Mouse (Mus musculus): ENCODE measurements around the gene E030030I06Rik. TPM values are rescaled to one million over a fixed set of nuclear protein-coding genes. Genes with fewer than 3 reads are reported as not detected.
"Not testable (repeated sequence)": the region's sequence is repeated elsewhere in the genome, so short reads cannot be mapped to it uniquely, and the experiment has no call there.

The E030030I06Rik gene
- polyA plus RNA-seq, 1 experiment from 2014 or later, result 14.4 TPM

- Histone ChIP-seq H3K27me3 (peaks cover 40% of the 10 kb centered on the region), H3K4me3 (replicated peaks) (peak overlapping the region; percentile 65), H3K9ac (peak overlapping the region; percentile 67; the same call in 1 of the 2 replicates), H3K4me2 (peak overlapping the region; percentile 84), H3K36me3 (replicated peaks) (no peaks in the 10 kb centered on the region), H3K27ac (no peak overlapping the region), H3K9me3 (no peaks in the 10 kb centered on the region), H3K4me1 (peaks cover 30% of the 10 kb centered on the region)
- peak; percentile 12; the same call in 1 of the 2 replicates for ATAC-seq (ENCODE audit: low FRiP score)
- under 1% methylated on average over 50 of the region's 50 CpGs for WGBS
Measured at GRCm38 (mm10) chr10:22149691-22150465, 808 bp upstream of the E030030I06Rik start.

- H3K4me2 ChIP-seq, result peak overlapping the region; percentile 84
- H3K27ac ChIP-seq, result peak overlapping the region; percentile 68; the same call in 1 of the 2 replicates
- peaks cover 30% of the 10 kb centered on the region for H3K4me1 ChIP-seq
- no peaks in the 10 kb centered on the region for H3K36me3 ChIP-seq (replicated peaks)
- H3K4me3 ChIP-seq (replicated peaks), result peak overlapping the region; percentile 65
- peak overlapping the region; percentile 67 for H3K9ac ChIP-seq
- H3K9me3 ChIP-seq, result no peaks in the 10 kb centered on the region
- WGBS, result under 1% methylated on average over 47 of the region's 50 CpGs
- H3K27me3 ChIP-seq, result peaks cover 33% of the 10 kb centered on the region
- ATAC-seq (ENCODE audit: low FRiP score), result peak; percentile 79
Measured at GRCm38 (mm10) chr10:22148441-22149072, 513 bp downstream of the E030030I06Rik start.

- Histone ChIP-seq H3K9ac (no peak overlapping the region), H3K4me3 (replicated peaks) (no peak overlapping the region), H3K27ac (no peak overlapping the region), H3K9me3 (no peaks in the 10 kb centered on the region), H3K36me3 (replicated peaks) (no peaks in the 10 kb centered on the region), H3K4me1 (no peaks in the 10 kb centered on the region), H3K4me2 (no peak overlapping the region), H3K27me3 (no peaks in the 10 kb centered on the region)
- no peak for ATAC-seq (ENCODE audit: low FRiP score)
- 69% methylated on average over 5 of the region's 5 CpGs for whole genome bisulfite sequencing
Measured at GRCm38 (mm10) chr10:22142926-22143325, 6.1 kb downstream of the E030030I06Rik start.

- not testable (repeated sequence) for H3K27ac ChIP-seq; H3K4me1 ChIP-seq; ATAC-seq (ENCODE audit: low FRiP score); H3K4me3 ChIP-seq (replicated peaks); H3K27me3 ChIP-seq; H3K4me2 ChIP-seq; H3K9me3 ChIP-seq; H3K36me3 ChIP-seq (replicated peaks); H3K9ac ChIP-seq
- WGBS, result 90% methylated on average over 1 of the region's 1 CpGs
Measured at GRCm38 (mm10) chr10:22142194-22142593, 6.9 kb downstream of the E030030I06Rik start.

- WGBS, result 1% methylated on average over 19 of the region's 19 CpGs
- Histone ChIP-seq H3K36me3 (replicated peaks) (no peaks in the 10 kb centered on the region), H3K27me3 (no peaks in the 10 kb centered on the region), H3K4me3 (replicated peaks) (peak overlapping the region; percentile 41), H3K9ac (peak overlapping the region; percentile 68), H3K4me1 (no peaks in the 10 kb centered on the region), H3K4me2 (peak overlapping the region; percentile 72), H3K27ac (no peak overlapping the region), H3K9me3 (no peaks in the 10 kb centered on the region)
- ATAC-seq (ENCODE audit: low FRiP score), result peak; percentile 69
Measured at GRCm38 (mm10) chr10:22140665-22141280, 8.3 kb downstream of the E030030I06Rik start.

- no peaks in the 10 kb centered on the region for H3K4me1 ChIP-seq
- WGBS, result 79% methylated on average over 2 of the region's 2 CpGs
- no peaks in the 10 kb centered on the region for H3K27me3 ChIP-seq
- H3K9me3 ChIP-seq, result no peaks in the 10 kb centered on the region
- no peak overlapping the region for H3K4me2 ChIP-seq
- no peak overlapping the region for H3K9ac ChIP-seq
- no peak overlapping the region for H3K27ac ChIP-seq
- no peak overlapping the region for H3K4me3 ChIP-seq (replicated peaks)
- H3K36me3 ChIP-seq (replicated peaks), result no peaks in the 10 kb centered on the region
- no peak for ATAC-seq (ENCODE audit: low FRiP score)
Measured at GRCm38 (mm10) chr10:22074531-22074930, 74.5 kb downstream of the E030030I06Rik start.

GRCm38 (mm10) chr10:22072739-22073138 is 76.3 kb downstream of the E030030I06Rik start:
- 68% methylated on average over 2 of the region's 2 CpGs for WGBS

GRCm38 (mm10) chr10:22070576-22070975 is 78.5 kb downstream of the E030030I06Rik start:
- H3K27ac ChIP-seq, result no peak overlapping the region
- no peaks in the 10 kb centered on the region for H3K27me3 ChIP-seq
- H3K4me1 ChIP-seq, result no peaks in the 10 kb centered on the region
- H3K4me2 ChIP-seq, result no peak overlapping the region
- ATAC-seq (ENCODE audit: low FRiP score), result no peak
- H3K36me3 ChIP-seq (replicated peaks), result no peaks in the 10 kb centered on the region
- H3K9me3 ChIP-seq, result no peaks in the 10 kb centered on the region
- no peak overlapping the region for H3K9ac ChIP-seq
- 77% methylated on average over 4 of the region's 4 CpGs for WGBS
- no peak overlapping the region for H3K4me3 ChIP-seq (replicated peaks)

More at GRCm38 (mm10) chr10:22072739-22073138, 76.3 kb downstream of the E030030I06Rik start:
- Histone ChIP-seq H3K27ac (no peak overlapping the region), H3K4me3 (replicated peaks) (no peak overlapping the region), H3K36me3 (replicated peaks) (no peaks in the 10 kb centered on the region), H3K4me1 (no peaks in the 10 kb centered on the region), H3K9ac (no peak overlapping the region), H3K9me3 (no peaks in the 10 kb centered on the region), H3K27me3 (no peaks in the 10 kb centered on the region), H3K4me2 (no peak overlapping the region)
- ATAC-seq (ENCODE audit: low FRiP score), result no peak

GRCm38 (mm10) chr10:22070168-22070567 is 78.9 kb downstream of the E030030I06Rik start:
- WGBS, result 92% methylated on average over 2 of the region's 2 CpGs
- Histone ChIP-seq H3K4me1 (no peaks in the 10 kb centered on the region), H3K27ac (no peak overlapping the region), H3K27me3 (no peaks in the 10 kb centered on the region), H3K36me3 (replicated peaks) (no peaks in the 10 kb centered on the region), H3K9me3 (no peaks in the 10 kb centered on the region), H3K4me3 (replicated peaks) (no peak overlapping the region), H3K9ac (no peak overlapping the region), H3K4me2 (no peak overlapping the region)
- ATAC-seq (ENCODE audit: low FRiP score), result no peak

GRCm38 (mm10) chr10:22067979-22068378 is 81.1 kb downstream of the E030030I06Rik start, which contains the start of gene 4930444G20Rik:
TSS of gene 4930444G20Rik (minus strand) at chr10:22068079.
- WGBS, result 91% methylated on average over 7 of the region's 7 CpGs
- H3K4me3 ChIP-seq (replicated peaks); H3K27me3 ChIP-seq; H3K36me3 ChIP-seq (replicated peaks); ATAC-seq (ENCODE audit: low FRiP score); H3K4me1 ChIP-seq; H3K4me2 ChIP-seq; H3K27ac ChIP-seq; H3K9me3 ChIP-seq; H3K9ac ChIP-seq: not testable (repeated sequence)

Measured in forebrain, embryonic 12.5 days (tissue).